Mouse (Mus musculus) testis, adult 2 months (tissue): ENCODE data around the gene S100a5. TPM values are rescaled to one million over a fixed set of nuclear protein-coding genes. Genes with fewer than 3 reads are reported as not detected.

Experiments used
- H3K27ac ChIP-seq: fragments of 200-500 bp; 2 replicates; pipeline ENCODE4 v1.5.1; 2012; ENCODE audit warnings: low read depth, low read length; ENCODE audit not compliant: control insufficient read depth, insufficient read depth
- H3K27me3 ChIP-seq: fragments of 200-500 bp; 2 replicates; pipeline ENCODE4 v1.6.1; 2012; ENCODE audit warnings: mild to moderate bottlenecking, low read length, moderate library complexity; ENCODE audit not compliant: control insufficient read depth, insufficient read depth
- H3K36me3 ChIP-seq: fragments of 200-500 bp; 2 replicates; pipeline ENCODE4 v1.6.1; 2012; ENCODE audit warnings: mild to moderate bottlenecking, low read length; ENCODE audit not compliant: control insufficient read depth, insufficient read depth
- H3K4me1 ChIP-seq: fragments of 200-500 bp; 2 replicates; pipeline ENCODE4 v1.6.1; 2012; ENCODE audit warnings: low read length; ENCODE audit not compliant: control insufficient read depth, insufficient read depth
- H3K4me3 ChIP-seq: fragments of 200-500 bp; 2 replicates; pipeline ENCODE4 v1.5.1; 2012; ENCODE audit warnings: low read depth, mild to moderate bottlenecking, low read length, moderate library complexity, mixed read lengths; ENCODE audit not compliant: control insufficient read depth
- CTCF ChIP-seq: fragments of 200-500 bp; IDR thresholded peaks from 2 replicates; pipeline ENCODE4 v1.5.1; 2012; ENCODE audit warnings: low read depth, mild to moderate bottlenecking, inconsistent platforms, low read length, moderate library complexity; ENCODE audit not compliant: control insufficient read depth, insufficient read depth, insufficient replicate concordance
- POLR2A ChIP-seq: fragments of 200-500 bp; IDR thresholded peaks from 2 replicates; pipeline ENCODE4 v1.6.1; 2012; ENCODE audit warnings: low read depth, mild to moderate bottlenecking, inconsistent platforms, low read length, moderate library complexity; ENCODE audit not compliant: control insufficient read depth
- polyA plus RNA-seq: library from polyadenylated mRNA; depleted of rRNA; stranded (reverse); fragments of >200 nt; gene quantifications from 2 replicates; pipeline ENCODE4 v1.2.3, GENCODE M21; 2012

The S100a5 gene
- polyA plus RNA-seq, 1 experiment = not detected

- no peak for TF ChIP-seq POLR2A
- TF ChIP-seq CTCF = no peak
- no peaks in the 10 kb centered on the region for H3K27me3 ChIP-seq
- H3K4me1 ChIP-seq = peaks cover 3% of the 10 kb centered on the region
- H3K27ac ChIP-seq = no peak overlapping the region
- H3K4me3 ChIP-seq = no peak overlapping the region
- no peaks in the 10 kb centered on the region for H3K36me3 ChIP-seq
These were observed 5.8 kb downstream of the S100a5 start for GRCm38 (mm10) chr3:90614148-90614530.

GRCm38 (mm10) chr3:90614611-90615251 is 6.4 kb downstream of the S100a5 start:
- TF ChIP-seq POLR2A (no peak), CTCF (no peak)
- Histone ChIP-seq H3K36me3 (no peaks in the 10 kb centered on the region), H3K4me1 (peaks cover 3% of the 10 kb centered on the region), H3K27me3 (no peaks in the 10 kb centered on the region), H3K27ac (no peak overlapping the region), H3K4me3 (no peak overlapping the region)

GRCm38 (mm10) chr3:90615415-90615814 is 7.1 kb downstream of the S100a5 start:
- Histone ChIP-seq H3K27me3 (no peaks in the 10 kb centered on the region), H3K4me3 (no peak overlapping the region), H3K4me1 (peaks cover 3% of the 10 kb centered on the region), H3K36me3 (no peaks in the 10 kb centered on the region), H3K27ac (no peak overlapping the region)
- TF ChIP-seq CTCF (peak; percentile 59; the same call in 1 of the 2 replicates), POLR2A (no peak)

GRCm38 (mm10) chr3:90615911-90616310 is 7.6 kb downstream of the S100a5 start:
- Histone ChIP-seq H3K4me3 (no peak overlapping the region), H3K36me3 (no peaks in the 10 kb centered on the region), H3K4me1 (peaks cover 3% of the 10 kb centered on the region), H3K27me3 (no peaks in the 10 kb centered on the region), H3K27ac (no peak overlapping the region)
- no peak for TF ChIP-seq POLR2A
- no peak for TF ChIP-seq CTCF

- TF ChIP-seq CTCF (no peak), POLR2A (no peak)
- peaks cover 3% of the 10 kb centered on the region for H3K4me1 ChIP-seq
- H3K4me3 ChIP-seq = no peak overlapping the region
- H3K27me3 ChIP-seq = no peaks in the 10 kb centered on the region
- H3K36me3 ChIP-seq = no peaks in the 10 kb centered on the region
- no peak overlapping the region for H3K27ac ChIP-seq
These were observed 9.3 kb downstream of the S100a5 start for GRCm38 (mm10) chr3:90617586-90617985.

- TF ChIP-seq POLR2A (no peak), CTCF (no peak)
- no peaks in the 10 kb centered on the region for H3K27me3 ChIP-seq
- no peaks in the 10 kb centered on the region for H3K36me3 ChIP-seq
- H3K4me1 ChIP-seq = peaks cover 2% of the 10 kb centered on the region; the same call in 1 of the 2 replicates
- no peak overlapping the region for H3K27ac ChIP-seq
- no peak overlapping the region for H3K4me3 ChIP-seq
These were observed 13.2 kb downstream of the S100a5 start for GRCm38 (mm10) chr3:90621552-90621951.

DNA sequence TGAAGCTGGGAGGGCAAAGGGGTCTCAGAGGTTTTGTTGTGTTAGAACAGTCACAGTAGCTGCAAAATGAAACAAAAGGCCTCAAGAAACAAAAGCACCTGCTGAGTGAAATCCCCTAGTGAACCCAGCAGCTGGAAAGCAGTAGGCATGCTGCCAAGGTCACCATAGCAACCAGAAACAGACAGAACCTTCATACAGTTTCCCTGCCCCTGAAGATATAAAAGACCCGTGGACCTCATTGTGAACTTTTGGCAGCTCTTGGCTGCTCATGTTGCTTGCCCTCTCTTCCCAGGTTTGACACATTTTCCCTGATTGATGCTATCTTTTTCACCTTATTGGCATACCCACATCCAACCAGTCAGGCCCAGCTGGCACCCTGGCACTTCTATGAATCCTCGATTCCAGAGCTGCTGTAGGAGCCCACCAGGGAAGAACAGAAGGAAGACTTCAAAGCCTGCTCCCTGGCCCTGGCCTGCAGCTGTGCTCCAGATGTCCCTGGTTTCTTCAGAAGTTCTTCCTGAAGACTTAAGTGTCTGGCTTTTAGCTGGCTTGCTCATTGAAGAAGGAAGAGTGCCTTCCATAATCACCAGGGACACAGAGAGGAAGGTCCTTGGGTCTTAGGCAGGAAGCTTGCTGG is 15.2 kb downstream of the S100a5 start:
- no peaks in the 10 kb centered on the region for H3K27me3 ChIP-seq
- H3K36me3 ChIP-seq = no peaks in the 10 kb centered on the region
- peak overlapping the region; percentile 42; the same call in 1 of the 2 replicates for H3K27ac ChIP-seq

More for the DNA sequence above, 15.2 kb downstream of the S100a5 start:
- Histone ChIP-seq H3K4me1 (peaks cover 2% of the 10 kb centered on the region; the same call in 1 of the 2 replicates), H3K4me3 (no peak overlapping the region)
- no peak for TF ChIP-seq CTCF
